Mouse (Mus musculus) forebrain, embryonic 11.5 days (tissue): ENCODE data around the gene Tnik. TPM values are rescaled to one million over a fixed set of nuclear protein-coding genes. Genes with fewer than 3 reads are reported as not detected.

Experiments used
- ATAC-seq: fragments of 200-750 bp; cut with Nextera tagmentation; replicated peaks from 2 replicates; pipeline ENCODE4 v1.8.0; 2017; ENCODE audit warnings: moderate TSS enrichment; ENCODE audit not compliant: low FRiP score
- DNase-seq: peaks from one replicate; pipeline ENCODE4 v3.0.0-alpha.2; 2017; ENCODE audit warnings: low spot score
- H3K27ac ChIP-seq: fragments of 300-500 bp; sonication (generic); 2 replicates; pipeline ENCODE4 v1.5.1; 2014; ENCODE audit warnings: low read depth, low read length
- H3K27me3 ChIP-seq: fragments of 300-500 bp; sonication (generic); 2 replicates; pipeline ENCODE4 v1.6.1; 2014; ENCODE audit warnings: mild to moderate bottlenecking, low read length, mixed read lengths; ENCODE audit not compliant: control insufficient read depth, insufficient read depth
- H3K36me3 ChIP-seq: fragments of 300-500 bp; sonication (generic); 2 replicates; pipeline ENCODE4 v1.6.1; 2014; ENCODE audit warnings: mild to moderate bottlenecking, low read length, moderate library complexity, mixed read lengths; ENCODE audit not compliant: control insufficient read depth, insufficient read depth
- H3K4me1 ChIP-seq: fragments of 300-500 bp; sonication (generic); replicated peaks from 2 replicates; pipeline ENCODE4 v1.6.1; 2014; ENCODE audit warnings: low read length, mixed read lengths; ENCODE audit not compliant: control insufficient read depth, insufficient read depth
- H3K4me2 ChIP-seq: fragments of 300-500 bp; sonication (generic); 2 replicates; pipeline ENCODE4 v1.6.1; 2014; ENCODE audit warnings: low read depth, mild to moderate bottlenecking, low read length, moderate library complexity, mixed read lengths; ENCODE audit not compliant: severe bottlenecking
- H3K4me3 ChIP-seq: fragments of 300-500 bp; sonication (generic); 2 replicates; pipeline ENCODE4 v1.5.1; 2014; ENCODE audit warnings: low read depth, low read length
- H3K9ac ChIP-seq: fragments of 300-500 bp; sonication (generic); 2 replicates; pipeline ENCODE4 v1.6.1; 2014; ENCODE audit warnings: low read length
- H3K9me3 ChIP-seq: fragments of 300-500 bp; sonication (generic); 2 replicates; pipeline ENCODE4 v1.6.1; 2016; ENCODE audit warnings: low read length, mixed read lengths; ENCODE audit not compliant: control insufficient read depth
- WGBS: fragments of 180-500 bp; shearing (Covaris S2); extraction: QIAGEN DNeasy Blood & Tissue Kit; methylation state at CpG from one replicate; pipeline ENCODE4 v1.1.7; 2014; 5-methylcytosine and 5-hydroxymethylcytosine counted together
- polyA plus RNA-seq: library from polyadenylated mRNA; unstranded; fragments of >200 nt; fragmentation: Nextera tagmentation; extraction: Ambion mirVana; gene quantifications from 2 replicates; pipeline ENCODE4 v1.2.1, GENCODE M21; 2014

Gene Tnik
- polyA plus RNA-seq = 21.7 and 26.2 TPM in 2 replicates

- peaks cover 12% of the 10 kb centered on the region; the same call in 1 of the 2 replicates for H3K4me1 ChIP-seq
- H3K4me2 ChIP-seq = peak within 1 kb of the TSS; percentile 72
- H3K9me3 ChIP-seq = no peaks in the 10 kb centered on the region
- ATAC-seq (peak; percentile 92), DNase-seq (peak; percentile 92)
- WGBS = under 1% methylated on average over 59 of the region's 59 CpGs
- H3K27me3 ChIP-seq = peaks cover 3% of the 10 kb centered on the region; the same call in 1 of the 2 replicates
- peak within 1 kb of the TSS; percentile 37 for H3K27ac ChIP-seq
- no peaks in the 10 kb centered on the region for H3K36me3 ChIP-seq
- peak within 1 kb of the TSS; percentile 70 for H3K4me3 ChIP-seq
- peak within 1 kb of the TSS; percentile 74 for H3K9ac ChIP-seq
These were observed at the start of gene Tnik for GRCm38 (mm10) chr3:28263002-28263947. Gene Tnik (plus strand): TSS chr3:28263214.

DNA sequence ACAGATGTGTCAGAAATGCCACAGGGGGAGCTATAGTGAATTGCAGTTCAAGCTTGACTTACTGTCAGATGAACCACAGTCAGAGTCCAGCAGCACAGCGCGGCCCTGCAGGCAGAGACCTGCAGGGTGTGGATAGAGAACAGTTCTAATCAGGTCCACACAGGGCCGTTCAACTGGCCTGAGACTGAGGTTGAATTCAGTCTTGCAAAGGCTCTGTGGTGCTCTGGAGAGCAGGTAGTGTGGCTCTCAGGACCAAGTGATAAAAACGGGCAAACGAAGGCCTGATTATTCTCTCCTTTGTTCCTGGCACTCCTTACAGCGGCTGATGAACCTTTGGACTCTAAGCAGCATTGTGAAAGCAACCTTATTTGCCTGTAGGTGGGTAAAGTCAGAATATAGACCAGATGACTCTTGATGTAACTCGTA is 48.1 kb upstream of the Tnik start:
- Histone ChIP-seq H3K9ac (no peak overlapping the region), H3K27ac (no peak overlapping the region), H3K4me1 (no peaks in the 10 kb centered on the region), H3K27me3 (no peaks in the 10 kb centered on the region), H3K4me3 (no peak overlapping the region), H3K9me3 (no peaks in the 10 kb centered on the region), H3K4me2 (no peak overlapping the region), H3K36me3 (no peaks in the 10 kb centered on the region)
- ATAC-seq (no peak), DNase-seq (no peak)
- 83% methylated on average over 7 of the region's 7 CpGs for WGBS

- no peak overlapping the region for H3K9ac ChIP-seq
- ATAC-seq (no peak), DNase-seq (no peak)
- H3K9me3 ChIP-seq = no peaks in the 10 kb centered on the region
- no peak overlapping the region for H3K27ac ChIP-seq
- H3K4me3 ChIP-seq = no peak overlapping the region
- WGBS = 12% methylated on average over 5 of the region's 5 CpGs
- no peaks in the 10 kb centered on the region for H3K27me3 ChIP-seq
- no peaks in the 10 kb centered on the region for H3K4me1 ChIP-seq
- no peaks in the 10 kb centered on the region for H3K36me3 ChIP-seq
- no peak overlapping the region for H3K4me2 ChIP-seq
These were observed 46.0 kb upstream of the Tnik start for GRCm38 (mm10) chr3:28217001-28217400.

- Histone ChIP-seq H3K9me3 (no peaks in the 10 kb centered on the region), H3K27me3 (no peaks in the 10 kb centered on the region), H3K27ac (no peak overlapping the region), H3K4me1 (no peaks in the 10 kb centered on the region; the same call in 1 of the 2 replicates), H3K9ac (no peak overlapping the region), H3K4me2 (no peak overlapping the region), H3K36me3 (no peaks in the 10 kb centered on the region), H3K4me3 (no peak overlapping the region)
- 86% methylated on average over 7 of the region's 7 CpGs for WGBS
- ATAC-seq (no peak), DNase-seq (no peak)
These were observed 43.5 kb upstream of the Tnik start for GRCm38 (mm10) chr3:28219533-28219932.

- Histone ChIP-seq H3K4me2 (no peak overlapping the region), H3K36me3 (no peaks in the 10 kb centered on the region), H3K9me3 (no peaks in the 10 kb centered on the region), H3K9ac (no peak overlapping the region), H3K27ac (no peak overlapping the region), H3K4me3 (no peak overlapping the region), H3K27me3 (no peaks in the 10 kb centered on the region), H3K4me1 (peaks cover under 1% of the 10 kb centered on the region; the same call in 1 of the 2 replicates)
- WGBS = 91% methylated on average over 3 of the region's 3 CpGs
- DNase-seq (no peak), ATAC-seq (no peak)
These were observed 43.0 kb upstream of the Tnik start for GRCm38 (mm10) chr3:28219964-28220363.

- Histone ChIP-seq H3K27ac (no peak overlapping the region), H3K27me3 (no peaks in the 10 kb centered on the region), H3K4me1 (peaks cover 3% of the 10 kb centered on the region; the same call in 1 of the 2 replicates), H3K4me2 (no peak overlapping the region), H3K9me3 (no peaks in the 10 kb centered on the region), H3K36me3 (no peaks in the 10 kb centered on the region), H3K4me3 (no peak overlapping the region), H3K9ac (no peak overlapping the region)
- 52% methylated on average over 15 of the region's 15 CpGs for WGBS
- ATAC-seq (peak; percentile 58), DNase-seq (no peak)
These were observed 38.3 kb upstream of the Tnik start for GRCm38 (mm10) chr3:28224437-28225356.

GRCm38 (mm10) chr3:28225357-28225905 is 37.6 kb upstream of the Tnik start:
- DNase-seq (no peak), ATAC-seq (no peak)
- Histone ChIP-seq H3K9me3 (no peaks in the 10 kb centered on the region), H3K27me3 (no peaks in the 10 kb centered on the region), H3K9ac (no peak overlapping the region), H3K4me2 (no peak overlapping the region), H3K36me3 (no peaks in the 10 kb centered on the region), H3K27ac (no peak overlapping the region), H3K4me1 (peaks cover 3% of the 10 kb centered on the region; the same call in 1 of the 2 replicates), H3K4me3 (no peak overlapping the region)
- WGBS = 77% methylated on average over 9 of the region's 9 CpGs

DNA sequence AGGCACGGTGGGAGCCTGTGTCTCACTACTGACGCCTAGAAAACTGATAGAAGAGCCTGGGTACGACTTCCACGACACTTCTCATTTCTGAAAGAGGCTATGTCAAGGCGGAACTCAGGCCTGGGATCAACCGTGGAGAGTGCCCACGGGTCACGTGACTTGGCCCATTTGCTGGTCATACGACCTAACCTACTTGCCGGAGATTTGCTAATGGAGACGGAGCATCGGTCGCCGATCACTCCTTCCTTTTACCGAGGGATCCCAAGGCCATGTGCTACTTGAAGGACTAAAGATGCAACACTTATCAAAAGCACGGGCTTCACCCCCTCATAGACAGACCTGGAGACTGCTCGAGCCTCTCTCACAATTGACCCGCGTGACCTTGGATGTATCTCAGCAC is 36.8 kb upstream of the Tnik start:
- no peak overlapping the region for H3K4me2 ChIP-seq
- no peak for ATAC-seq

More for the DNA sequence above, 36.8 kb upstream of the Tnik start:
- 90% methylated on average over 19 of the region's 19 CpGs for WGBS
- Histone ChIP-seq H3K36me3 (no peaks in the 10 kb centered on the region), H3K27me3 (no peaks in the 10 kb centered on the region), H3K4me3 (no peak overlapping the region), H3K27ac (no peak overlapping the region), H3K9me3 (no peaks in the 10 kb centered on the region), H3K9ac (no peak overlapping the region), H3K4me1 (peaks cover 3% of the 10 kb centered on the region; the same call in 1 of the 2 replicates)
- no peak for DNase-seq
